Mouse (Mus musculus): ENCODE results near the gene Vegfa.

DNA sequence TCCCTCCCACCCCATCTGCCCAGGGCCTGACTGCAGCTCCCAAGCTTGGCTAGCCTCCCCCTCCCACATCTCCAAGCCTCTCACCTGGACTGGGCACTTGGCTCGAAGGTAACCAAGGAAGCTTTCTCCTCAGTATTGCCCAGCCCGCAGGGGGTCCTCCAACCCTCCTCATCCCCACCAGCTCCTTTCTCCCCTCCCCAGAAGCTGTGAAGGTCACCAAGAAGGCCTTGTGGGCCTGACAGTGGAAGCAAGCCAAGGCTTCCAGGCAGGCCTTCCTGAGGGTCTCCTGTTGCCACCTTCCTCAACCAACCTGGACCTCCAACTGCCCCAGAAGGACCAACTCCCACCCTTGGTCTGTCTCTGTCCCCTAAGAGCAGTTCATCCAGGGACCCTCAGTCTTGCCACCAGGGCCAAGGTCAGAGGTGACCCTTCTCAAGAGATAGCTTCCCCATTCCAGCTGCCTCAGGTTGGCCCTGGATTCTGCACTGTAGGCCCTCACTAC is 3.1 kb downstream of the Vegfa start:
- TF ChIP-seq USF1 (IDR thresholded peaks at IDR 0.05; ENCODE audit: low read depth): no peak
- TF ChIP-seq POLR2A (IDR thresholded peaks at IDR 0.05; ENCODE audit: insufficient read length, low read depth): peak; percentile 19
- TF ChIP-seq MAX (IDR thresholded peaks at IDR 0.05; ENCODE audit: low read depth): no peak
- no peak for TF ChIP-seq MYOG (IDR thresholded peaks at IDR 0.05; ENCODE audit: control insufficient read depth in 1 of 3, insufficient read depth in 1 of 3, insufficient read length in 2 of 3, low read depth in 2 of 3)
- no peak for TF ChIP-seq E2F4 (IDR thresholded peaks at IDR 0.05; ENCODE audit: insufficient read depth)
- no peak for TF ChIP-seq TCF3 (IDR thresholded peaks at IDR 0.05; ENCODE audit: insufficient read length, low read depth)

Data from myocyte (in vitro differentiated cells).